14 mouse cellular contexts compared by ENCODE assay signal in the genomic region with DNA sequence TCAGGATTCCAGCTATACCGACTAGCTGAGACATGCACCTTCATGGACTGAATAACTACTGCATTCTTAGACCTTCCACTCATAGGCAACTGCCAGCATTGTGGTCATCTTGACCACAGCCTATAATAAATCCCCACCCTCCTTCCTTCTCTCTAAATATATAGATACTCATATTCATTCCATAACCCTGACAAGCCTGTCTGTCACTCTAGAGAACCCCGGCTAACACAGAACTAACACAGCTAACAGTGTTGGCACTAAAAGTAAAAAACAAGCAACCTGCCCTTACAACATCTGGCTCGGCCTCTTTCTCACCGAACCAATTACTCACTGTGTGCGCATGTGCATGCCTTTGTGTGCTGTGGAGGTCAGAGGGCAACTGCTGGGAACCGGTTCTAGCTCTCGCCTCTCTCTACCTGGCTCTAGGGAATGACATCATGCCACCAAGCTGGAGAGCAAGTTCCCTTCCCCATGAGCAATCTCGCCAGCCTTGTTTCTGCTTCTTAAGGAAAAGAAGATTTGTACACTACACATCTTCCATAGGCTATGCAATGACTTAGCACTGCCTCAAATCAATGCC. TPM values are rescaled to one million over a fixed set of nuclear protein-coding genes. Genes with fewer than 3 reads are reported as not detected.
DNase-seq lines count a peak whose midpoint lies in the region; ATAC-seq lines count a peak whose summit lies in the region.
"Had no signal": no experiment of that assay in that cellular context is flagged by ENCODE, and none has a peak within 500 bp of the region (broad histone marks: within the 10 kb centered on the region; RNA-seq: fewer than 3 reads in every experiment).

No protein-coding gene starts in this region.

- H3K36me3 ChIP-seq in kidney, embryonic 15.5 days, result no peaks in the 10 kb centered on the region
- no peaks in the 10 kb centered on the region for H3K36me3 ChIP-seq in liver, embryonic 16.5 days (ENCODE audit: control insufficient read depth, insufficient read depth)

- H3K9ac ChIP-seq in kidney, embryonic 15.5 days, result no peak overlapping the region
- H3K9ac ChIP-seq in liver, embryonic 16.5 days (ENCODE audit: low read depth, low read length), result no peak overlapping the region

- H3K4me2 ChIP-seq in kidney, embryonic 15.5 days, result no peak overlapping the region
- H3K4me2 ChIP-seq in liver, embryonic 16.5 days (ENCODE audit: low read depth, low read length), result no peak overlapping the region
- H3K4me2 ChIP-seq: heart, embryonic 11.5 days had no signal

- H3K4me3 ChIP-seq in kidney, embryonic 15.5 days (replicated peaks), result no peak overlapping the region
- no peak overlapping the region for H3K4me3 ChIP-seq in liver, embryonic 16.5 days (ENCODE audit: low read depth, low read length)

- ATAC-seq in kidney, embryonic 15.5 days (replicated peaks; ENCODE audit: low FRiP score), result no peak
- ATAC-seq in liver, embryonic 16.5 days (ENCODE audit: low read depth), result peak; percentile 78
- ATAC-seq: forebrain, embryonic 14.5 days; inflammation-experienced regulatory T-cells, adult 6 months had no signal

- no peaks in the 10 kb centered on the region for H3K9me3 ChIP-seq in kidney, embryonic 15.5 days (replicated peaks)
- no peaks in the 10 kb centered on the region for H3K9me3 ChIP-seq in liver, embryonic 16.5 days (replicated peaks; ENCODE audit: control insufficient read depth, low read length)

- H3K27me3 ChIP-seq in kidney, embryonic 15.5 days, result no peaks in the 10 kb centered on the region
- H3K27me3 ChIP-seq in liver, embryonic 16.5 days (ENCODE audit: control insufficient read depth, insufficient read depth, low read depth, low read length), result no peaks in the 10 kb centered on the region
- H3K27me3 ChIP-seq: CH12.LX had no signal

- H3K27ac ChIP-seq in kidney, embryonic 15.5 days, result 0 out of 2 replicates have a peak overlapping the region, but pooled peaks have one; percentile 2
- peak overlapping the region; percentile 42; the same call in 1 of the 2 replicates for H3K27ac ChIP-seq in liver, embryonic 16.5 days (ENCODE audit: low read length)

- WGBS in kidney, embryonic 15.5 days, result 63% methylated on average over 8 of the region's 8 CpGs
- 66% methylated on average over 8 of the region's 8 CpGs for WGBS in liver, embryonic 16.5 days (ENCODE audit: insufficient replicate concordance)

- DNase-seq in kidney, adult 18-20 months, result peak; percentile 52
- DNase-seq in kidney, postnatal 14 days, result no peak
- DNase-seq in adipocyte (ENCODE audit: low spot score), result peak; percentile 79
- no peak for DNase-seq in ovary, postnatal 14 days (ENCODE audit: low spot score)
- no peak for DNase-seq in left cerebral cortex, adult 9 months (ENCODE audit: low spot score in 2 of 2)
- no peak for DNase-seq in gastrocnemius, postnatal 4 days (ENCODE audit: low spot score in 2 of 2)
- DNase-seq: cerebellum, adult 9-10 months had no signal

- peaks cover 22% of the 10 kb centered on the region for H3K4me1 ChIP-seq in kidney, embryonic 15.5 days
- peaks cover 3% of the 10 kb centered on the region for H3K4me1 ChIP-seq in liver, embryonic 16.5 days (ENCODE audit: control insufficient read depth, low read depth, low read length)

RNA-seq across cellular contexts. Expression of a gene that starts 14.0 kb away (rescaled TPM):
- polyA plus RNA-seq in kidney, embryonic 15.5 days (2015; fragmentation: Nextera tagmentation; extraction: Ambion mirVana), result 59.3 and 59.7 TPM in 2 replicates
- 15.5 and 16.3 TPM in 2 replicates for polyA plus RNA-seq in liver, embryonic 16.5 days (2015; fragmentation: Nextera tagmentation; extraction: Ambion mirVana)
- total RNA-seq in gastrocnemius, postnatal 4 days (2021), result 10 to 100 TPM; 24.7 to 27.0 TPM

RNA-seq across cellular contexts. Expression of a gene that starts 18.2 kb away (rescaled TPM):
- polyA plus RNA-seq in kidney, embryonic 15.5 days (2015; fragmentation: Nextera tagmentation; extraction: Ambion mirVana), result 4.2 and 4.9 TPM in 2 replicates
- 2.4 and 2.5 TPM in 2 replicates for polyA plus RNA-seq in liver, embryonic 16.5 days (2015; fragmentation: Nextera tagmentation; extraction: Ambion mirVana)
- total RNA-seq in gastrocnemius, postnatal 4 days (2021), result 10 to 100 TPM; 17.0 to 17.6 TPM

RNA-seq across cellular contexts. Expression of a gene that starts 33.8 kb away (rescaled TPM):
- 0.08 TPM in 1 of 2 replicates, not detected in the other for polyA plus RNA-seq in kidney, embryonic 15.5 days (2015; fragmentation: Nextera tagmentation; extraction: Ambion mirVana)
- not detected in 2 replicates for polyA plus RNA-seq in liver, embryonic 16.5 days (2015; fragmentation: Nextera tagmentation; extraction: Ambion mirVana)
- not detected for total RNA-seq in gastrocnemius, postnatal 4 days (2021)
- total RNA-seq: CH12.LX had no signal
- polyA plus RNA-seq: forebrain, embryonic 14.5 days; heart, embryonic 11.5 days; inflammation-experienced regulatory T-cells, adult 6 months; limb, embryonic 14.5 days had no signal

Comparison
In these comparisons a context has a peak if more than half of its experiments do, and no peak if none do; other contexts are left out.
1. DNase-seq: peak in kidney, adult 18-20 months (single experiment) and adipocyte (single experiment); none in kidney, postnatal 14 days (single experiment), ovary, postnatal 14 days (single experiment), left cerebral cortex, adult 9 months (0 of 2) and gastrocnemius, postnatal 4 days (0 of 2).